Mouse (Mus musculus) liver, adult 2 months (tissue): ENCODE measurements around the gene Adam22.

ENCODE experiments used
- CTCF ChIP-seq: fragments of 200-500 bp; IDR thresholded peaks from 2 replicates; pipeline ENCODE4 v1.5.1; 2011; ENCODE audit warnings: low read depth, low read length, control low read depth
- POLR2A ChIP-seq: fragments of 200-500 bp; IDR thresholded peaks from 2 replicates; pipeline ENCODE4 v1.6.1; 2011; ENCODE audit warnings: low read length, control low read depth; ENCODE audit not compliant: insufficient read depth; ENCODE audit errors: extremely low read depth

- TF ChIP-seq CTCF (no peak), POLR2A (no peak)
These were observed 111.5 kb downstream of the Adam22 start for GRCm38 (mm10) chr5:8256487-8256886.
